In the genomic region with DNA sequence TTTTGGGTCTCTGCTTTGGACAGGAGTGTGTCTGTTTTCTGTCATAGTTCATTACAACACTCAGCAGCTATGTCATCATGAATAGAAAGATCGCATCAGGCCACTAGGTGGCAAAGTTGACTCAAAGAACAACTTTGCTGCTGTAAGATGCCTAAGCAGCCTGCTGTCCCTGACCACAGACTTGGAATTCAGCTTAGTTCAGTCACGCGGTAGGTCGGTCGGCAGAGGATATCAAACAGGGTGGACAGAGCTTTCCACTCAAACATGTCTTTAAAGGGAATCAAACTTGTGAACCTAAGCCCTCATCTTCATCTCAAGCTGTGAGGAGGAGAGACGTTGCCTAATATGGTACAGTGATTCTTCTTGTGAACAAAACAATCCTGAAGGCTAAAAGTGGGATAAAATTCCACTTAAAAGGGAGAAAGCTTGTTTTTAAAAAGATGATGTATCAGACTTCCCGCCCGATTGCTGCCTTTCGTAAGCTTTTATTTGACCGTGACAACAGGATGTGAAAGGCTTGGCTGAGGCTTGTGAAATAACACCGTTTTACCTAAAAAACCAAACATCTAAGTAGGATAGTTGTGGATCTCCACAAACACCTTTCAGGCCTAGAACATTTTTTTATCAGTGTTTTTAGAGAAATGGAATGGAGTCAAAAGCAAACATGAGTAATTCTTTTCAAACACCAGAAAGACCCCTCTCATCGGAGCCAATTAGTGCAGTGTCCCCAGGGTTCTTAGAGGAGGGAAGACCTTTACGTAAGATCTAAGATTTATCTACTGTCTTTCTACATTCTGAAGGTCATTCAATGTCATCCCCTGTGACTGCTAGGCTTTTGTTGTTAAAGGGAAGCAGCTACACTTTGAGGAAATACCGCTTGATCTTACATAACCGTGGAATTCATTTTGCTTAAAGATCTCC, we compare ENCODE assay signal across 8 mouse cellular contexts.
A peak's percentile ranks its signal among the peaks of the same experiment; 100 is the strongest.
DNase-seq lines count a peak whose midpoint lies in the region; ATAC-seq and TF ChIP-seq lines count a peak whose summit lies in the region.

No protein-coding gene starts in this region.

- ATAC-seq in lung, embryonic 16.5 days (ENCODE audit: low read depth), result peak; percentile 86

- peak; percentile 87 for TF ChIP-seq CTCF in layer of hippocampus, adult 2 months (conservative IDR thresholded peaks at IDR 0.05)

- H3K4me1 ChIP-seq in hindbrain, embryonic 10.5 days (replicated peaks), result no peaks in the 10 kb centered on the region
- H3K4me1 ChIP-seq in lung, embryonic 16.5 days (replicated peaks; ENCODE audit: control insufficient read depth, insufficient read depth, low read length), result peaks cover 8% of the 10 kb centered on the region; the same call in 1 of the 2 replicates

- H3K9me3 ChIP-seq in hindbrain, embryonic 10.5 days, result no peaks in the 10 kb centered on the region
- H3K9me3 ChIP-seq in lung, embryonic 16.5 days (ENCODE audit: control insufficient read depth, low read length), result no peaks in the 10 kb centered on the region

- H3K27ac ChIP-seq in hindbrain, embryonic 10.5 days, result no peak overlapping the region
- peak overlapping the region; percentile 62 for H3K27ac ChIP-seq in layer of hippocampus, adult 2 months
- no peak overlapping the region for H3K27ac ChIP-seq in lung, embryonic 16.5 days (ENCODE audit: low read length)

- WGBS in hindbrain, embryonic 10.5 days, result 54% methylated on average over 15 of the region's 15 CpGs
- 34% methylated on average over 15 of the region's 15 CpGs for WGBS in lung, embryonic 16.5 days

- H3K4me2 ChIP-seq in lung, embryonic 16.5 days (ENCODE audit: low read depth, low read length), result no peak overlapping the region

- H3K36me3 ChIP-seq in hindbrain, embryonic 10.5 days, result no peaks in the 10 kb centered on the region
- H3K36me3 ChIP-seq in lung, embryonic 16.5 days (ENCODE audit: control insufficient read depth, insufficient read depth, low read length), result no peaks in the 10 kb centered on the region

- H3K9ac ChIP-seq in lung, embryonic 16.5 days (ENCODE audit: low read length), result no peak overlapping the region

- no peak overlapping the region for H3K4me3 ChIP-seq in hindbrain, embryonic 10.5 days
- peak overlapping the region; percentile 8; the same call in 1 of the 2 replicates for H3K4me3 ChIP-seq in layer of hippocampus, adult 2 months
- no peak overlapping the region for H3K4me3 ChIP-seq in lung, embryonic 16.5 days (ENCODE audit: low read length)

- H3K27me3 ChIP-seq in hindbrain, embryonic 10.5 days (ENCODE audit: insufficient read depth, poor library complexity, severe bottlenecking), result no peaks in the 10 kb centered on the region
- no peaks in the 10 kb centered on the region for H3K27me3 ChIP-seq in lung, embryonic 16.5 days (ENCODE audit: control insufficient read depth, insufficient read depth, low read depth, low read length)

- DNase-seq in R1 (ENCODE audit: low read depth, low spot score), result peak; percentile 70
- DNase-seq in cerebellum, adult 9-10 months, result peak; percentile 43
- DNase-seq in frontal cortex, postnatal 10 days (ENCODE audit: low spot score in 2 of 2), result peak; percentile 26 to 64
- peak; percentile 61 for DNase-seq in hindbrain, embryonic 10.5 days (ENCODE audit: low spot score)
- peak; percentile 67 to 70 for DNase-seq in layer of hippocampus, adult 2 months (ENCODE audit: low spot score in 2 of 2)
- DNase-seq in ovary, postnatal 36 days (ENCODE audit: low spot score), result peak; percentile 43
- DNase-seq in yolk sac, embryonic 10.5 days (ENCODE audit: low spot score), result peak; percentile 67
